Mouse (Mus musculus) intestine, embryonic 16.5 days (tissue): ENCODE measurements around the gene Dtx2. TPM values are rescaled to one million over a fixed set of nuclear protein-coding genes. Genes with fewer than 3 reads are reported as not detected.
A peak's percentile ranks its signal among the peaks of the same experiment; 100 is the strongest.

Source experiments
- ATAC-seq: fragments of 200-750 bp; cut with Nextera tagmentation; 2 replicates; pipeline ENCODE4 v1.8.0; 2017; ENCODE audit warnings: moderate TSS enrichment, moderate library complexity
- H3K27ac ChIP-seq: fragments of 300-500 bp; sonication (generic); 2 replicates; pipeline ENCODE4 v1.5.1; 2014; ENCODE audit warnings: mild to moderate bottlenecking, low read length
- H3K27me3 ChIP-seq: fragments of 300-500 bp; sonication (generic); replicated peaks from 2 replicates; pipeline ENCODE4 v1.6.1; 2014; ENCODE audit warnings: low read length, control low read depth, mixed read lengths; ENCODE audit not compliant: control insufficient read depth, insufficient read depth
- H3K36me3 ChIP-seq: fragments of 300-500 bp; sonication (generic); 2 replicates; pipeline ENCODE4 v1.6.1; 2014; ENCODE audit warnings: low read length, control low read depth; ENCODE audit not compliant: control insufficient read depth, insufficient read depth
- H3K4me1 ChIP-seq: fragments of 300-500 bp; sonication (generic); 2 replicates; pipeline ENCODE4 v1.6.1; 2014; ENCODE audit warnings: low read length, control low read depth, mixed read lengths; ENCODE audit not compliant: control insufficient read depth, insufficient read depth
- H3K4me2 ChIP-seq: fragments of 300-500 bp; sonication (generic); 2 replicates; pipeline ENCODE4 v1.6.1; 2014; ENCODE audit warnings: low read depth, low read length, control low read depth
- H3K4me3 ChIP-seq: fragments of 300-500 bp; sonication (generic); 2 replicates; pipeline ENCODE4 v1.5.1; 2014; ENCODE audit warnings: mild to moderate bottlenecking, low read length
- H3K9ac ChIP-seq: fragments of 300-500 bp; sonication (generic); 2 replicates; pipeline ENCODE4 v1.6.1; 2014; ENCODE audit warnings: low read depth, low read length
- H3K9me3 ChIP-seq: fragments of 300-500 bp; sonication (generic); 2 replicates; pipeline ENCODE4 v1.6.1; 2016; ENCODE audit warnings: low read length, control low read depth; ENCODE audit not compliant: control insufficient read depth
- WGBS: fragments of 180-500 bp; shearing (Covaris S2); extraction: QIAGEN DNeasy Blood & Tissue Kit; methylation state at CpG from one replicate; pipeline ENCODE4 v1.1.7; 2014; 5-methylcytosine and 5-hydroxymethylcytosine counted together
- polyA plus RNA-seq: library from polyadenylated mRNA; unstranded; fragments of >200 nt; fragmentation: Nextera tagmentation; extraction: Ambion mirVana; gene quantifications from 2 replicates; pipeline ENCODE4 v1.2.1, GENCODE M21; 2015

Gene Dtx2
- 20.6 and 21.6 TPM in 2 replicates for polyA plus RNA-seq

DNA sequence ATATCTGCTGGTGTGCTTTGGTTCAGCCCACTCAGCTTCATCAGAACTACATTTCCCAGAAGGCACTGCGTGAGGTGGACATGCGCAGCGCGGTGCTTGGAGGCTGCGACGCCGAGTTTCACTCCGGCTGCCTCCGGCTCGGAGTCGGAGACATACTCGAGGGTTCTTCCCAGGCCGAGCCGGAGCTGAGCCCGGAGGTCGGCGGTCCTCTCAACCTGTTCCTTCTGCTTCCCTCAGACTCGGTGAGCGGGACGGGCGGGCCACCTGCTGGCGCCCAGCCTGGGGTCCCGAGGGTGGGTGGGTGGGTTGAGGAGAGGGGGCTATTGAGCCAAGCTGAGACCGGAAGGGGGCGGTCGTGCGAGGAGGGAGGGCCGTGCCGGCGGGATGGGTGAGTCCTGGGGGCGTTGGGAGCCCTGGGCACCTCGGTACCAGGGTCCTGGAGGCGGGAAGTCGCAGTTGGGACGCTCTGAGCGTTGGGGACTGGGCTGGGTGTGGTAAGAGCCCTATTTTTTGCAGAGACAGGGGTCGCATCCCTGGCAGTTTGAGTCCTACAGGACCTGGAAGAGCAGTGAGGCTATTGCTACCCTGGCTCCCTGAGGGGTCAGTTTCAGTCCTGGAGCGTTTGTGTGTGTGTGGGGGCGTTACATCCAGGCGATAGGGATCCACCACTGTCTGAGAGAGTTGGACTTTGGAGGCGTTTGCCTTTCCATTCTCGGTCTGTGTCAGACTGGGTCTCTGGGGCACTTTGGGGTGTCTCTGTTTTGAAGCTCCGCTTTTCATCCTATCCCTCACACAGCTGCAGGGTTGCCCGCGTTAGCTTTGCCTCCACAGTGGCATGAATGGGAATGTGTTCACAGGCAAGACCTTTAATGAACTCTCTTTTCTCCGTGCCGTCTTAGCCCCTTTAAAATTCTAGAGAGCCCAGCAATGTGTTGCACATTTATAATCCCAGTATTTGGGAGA is at the start of gene Dtx2:
Gene Dtx2, plus strand, starts transcription at position 76 of the 963 bp plus-strand sequence.
- Histone ChIP-seq H3K27ac (peak within 1 kb of the TSS; percentile 85), H3K4me1 (peaks cover 6% of the 10 kb centered on the region), H3K4me2 (peak within 1 kb of the TSS; percentile 91), H3K9me3 (no peaks in the 10 kb centered on the region), H3K9ac (peak within 1 kb of the TSS; percentile 89), H3K4me3 (peak within 1 kb of the TSS; percentile 92), H3K36me3 (0 out of 2 replicates have a peak, but pooled peaks cover 5% of the 10 kb centered on the region), H3K27me3 (no peaks in the 10 kb centered on the region)
- peak; percentile 96 for ATAC-seq
- WGBS, result under 1% methylated on average over 47 of the region's 47 CpGs

DNA sequence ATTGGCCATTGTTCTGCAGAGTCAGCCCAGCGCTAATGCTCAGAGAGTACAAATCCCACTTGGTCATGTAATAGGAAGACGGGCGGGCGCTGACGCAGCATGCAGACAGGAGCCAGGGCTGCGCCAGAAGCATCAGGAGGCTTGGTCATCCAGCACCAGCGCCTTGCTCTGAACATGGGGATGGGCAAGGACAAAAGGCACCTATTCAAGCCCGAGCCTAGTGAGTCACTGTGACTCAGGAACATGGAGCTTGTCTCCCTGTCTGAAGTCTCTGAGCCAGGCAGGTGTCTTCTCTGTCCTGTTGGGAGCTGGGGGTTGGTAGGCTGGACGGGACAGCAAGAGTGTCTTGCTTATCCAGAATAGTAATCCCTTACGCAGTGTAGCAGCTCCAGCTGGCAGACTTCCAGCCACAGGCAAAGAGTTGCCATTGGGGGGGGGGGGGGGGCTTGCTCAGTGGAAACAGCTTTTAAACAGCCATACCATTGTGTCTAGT is 48.6 kb upstream of the Dtx2 start:
- Histone ChIP-seq H3K36me3 (no peaks in the 10 kb centered on the region), H3K9ac (no peak overlapping the region), H3K9me3 (no peaks in the 10 kb centered on the region), H3K4me1 (no peaks in the 10 kb centered on the region; the same call in 1 of the 2 replicates), H3K4me3 (no peak overlapping the region), H3K27me3 (no peaks in the 10 kb centered on the region), H3K4me2 (no peak overlapping the region), H3K27ac (no peak overlapping the region)
- WGBS, result 57% methylated on average over 10 of the region's 10 CpGs
- ATAC-seq, result no peak

DNA sequence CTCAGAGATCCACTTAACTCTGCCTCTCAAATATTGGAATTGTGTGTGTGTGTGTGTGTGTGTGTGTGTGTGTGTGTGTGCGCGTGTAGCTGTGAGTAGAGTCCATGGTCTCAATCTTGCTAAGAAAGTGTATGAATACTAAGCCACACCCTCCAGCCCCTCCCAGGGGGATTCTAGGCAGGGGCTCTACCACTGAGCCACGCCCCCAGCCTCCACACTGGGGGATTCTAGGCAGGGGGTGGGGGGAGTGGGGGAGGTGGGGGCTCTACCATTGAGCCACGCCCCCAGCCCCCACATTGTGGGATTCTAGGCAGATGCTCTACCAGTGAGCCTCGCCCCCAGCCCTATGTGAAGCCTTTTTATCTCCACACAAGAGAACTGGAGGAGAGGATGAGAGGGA is 48.0 kb upstream of the Dtx2 start:
- Histone ChIP-seq H3K9me3 (no peaks in the 10 kb centered on the region), H3K27me3 (no peaks in the 10 kb centered on the region), H3K9ac (no peak overlapping the region), H3K27ac (no peak overlapping the region), H3K4me2 (no peak overlapping the region), H3K4me3 (no peak overlapping the region), H3K4me1 (no peaks in the 10 kb centered on the region; the same call in 1 of the 2 replicates), H3K36me3 (no peaks in the 10 kb centered on the region)
- 82% methylated on average over 4 of the region's 5 CpGs for WGBS
- ATAC-seq, result no peak

- no peaks in the 10 kb centered on the region for H3K36me3 ChIP-seq
- no peaks in the 10 kb centered on the region; the same call in 1 of the 2 replicates for H3K4me1 ChIP-seq
- no peak overlapping the region for H3K4me3 ChIP-seq
- ATAC-seq, result peak; percentile 39; the same call in 1 of the 2 replicates
- H3K27ac ChIP-seq, result no peak overlapping the region
- WGBS, result 73% methylated on average over 11 of the region's 11 CpGs
- H3K27me3 ChIP-seq, result no peaks in the 10 kb centered on the region
- H3K9me3 ChIP-seq, result no peaks in the 10 kb centered on the region
- H3K4me2 ChIP-seq, result no peak overlapping the region
- H3K9ac ChIP-seq, result no peak overlapping the region
Measured at GRCm38 (mm10) chr5:135950710-135951412, 43.7 kb upstream of the Dtx2 start.

DNA sequence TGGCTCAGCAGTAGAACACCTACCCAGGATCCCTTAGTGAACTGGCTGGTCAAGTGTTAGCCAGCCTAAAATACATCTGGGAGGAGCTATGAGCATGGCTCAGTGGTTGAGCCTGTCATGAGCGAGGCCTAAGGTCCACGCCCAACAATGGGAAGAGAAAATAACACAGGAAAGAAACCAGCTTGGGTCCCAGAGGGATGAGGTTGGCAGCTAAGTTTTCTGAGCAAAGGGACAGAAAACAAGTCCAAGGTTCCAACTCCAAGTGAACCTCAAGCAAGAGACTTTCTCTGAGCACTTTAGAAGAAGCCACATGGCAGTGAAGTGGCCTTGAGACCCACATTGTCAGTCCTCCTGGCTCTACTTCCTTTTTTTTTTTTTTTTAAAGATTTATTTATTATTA is 42.9 kb upstream of the Dtx2 start:
- Histone ChIP-seq H3K4me2 (no peak overlapping the region), H3K27me3 (no peaks in the 10 kb centered on the region), H3K9me3 (no peaks in the 10 kb centered on the region), H3K27ac (no peak overlapping the region), H3K4me1 (peaks cover 2% of the 10 kb centered on the region; the same call in 1 of the 2 replicates), H3K36me3 (no peaks in the 10 kb centered on the region), H3K9ac (no peak overlapping the region), H3K4me3 (no peak overlapping the region)
- ATAC-seq, result no peak
- WGBS, result 94% methylated on average over 2 of the region's 2 CpGs

GRCm38 (mm10) chr5:135952830-135953229 is 41.8 kb upstream of the Dtx2 start:
- ATAC-seq, result no peak
- Histone ChIP-seq H3K4me1 (peaks cover 7% of the 10 kb centered on the region; the same call in 1 of the 2 replicates), H3K27me3 (no peaks in the 10 kb centered on the region), H3K4me2 (no peak overlapping the region), H3K4me3 (no peak overlapping the region), H3K9ac (no peak overlapping the region), H3K36me3 (no peaks in the 10 kb centered on the region), H3K9me3 (no peaks in the 10 kb centered on the region), H3K27ac (no peak overlapping the region)
- 80% methylated on average over 2 of the region's 2 CpGs for WGBS

DNA sequence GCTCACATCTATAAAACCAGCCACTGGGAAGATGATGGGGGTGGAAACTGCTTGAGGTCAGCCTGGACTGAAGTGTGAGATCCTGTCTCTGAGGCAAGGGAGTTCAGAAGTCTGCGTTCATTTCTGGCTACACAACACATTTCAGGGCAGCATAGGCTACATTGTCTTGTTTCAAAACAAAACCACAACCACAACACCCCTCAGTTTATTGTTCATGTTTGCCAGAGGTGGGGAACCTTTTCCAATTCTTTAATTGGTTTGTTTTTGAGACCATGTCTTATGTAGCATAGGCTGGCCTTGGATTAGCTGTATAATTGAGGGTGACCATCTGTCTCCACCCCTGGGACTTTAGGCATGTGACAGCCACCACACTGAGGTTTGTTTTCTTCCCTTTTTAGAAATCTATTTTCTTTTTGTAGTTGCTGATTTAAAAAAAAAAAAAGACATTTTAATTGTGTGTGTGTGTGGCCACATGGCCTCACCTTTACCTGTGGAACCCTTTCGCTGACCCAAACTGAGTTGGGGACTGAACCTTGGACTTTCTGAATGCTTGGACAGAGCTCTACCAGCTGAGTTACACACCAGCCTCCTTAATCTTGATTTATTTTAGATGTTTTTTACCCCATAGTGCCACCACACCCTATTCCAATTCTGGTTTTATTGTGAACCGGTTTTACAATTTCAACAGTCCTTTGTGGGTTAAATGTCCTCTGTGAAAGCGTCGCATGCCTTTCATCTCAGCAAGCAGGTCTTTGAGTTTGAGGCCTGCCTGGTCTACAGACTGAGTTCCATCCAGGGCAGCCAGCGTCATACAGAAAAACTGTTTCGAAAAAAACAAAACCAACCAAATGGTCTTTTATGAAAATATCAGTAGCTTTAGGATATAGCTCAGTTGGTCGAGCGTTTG is 38.0 kb upstream of the Dtx2 start:
- no peak for ATAC-seq
- Histone ChIP-seq H3K4me1 (peaks cover 14% of the 10 kb centered on the region), H3K27me3 (no peaks in the 10 kb centered on the region), H3K36me3 (no peaks in the 10 kb centered on the region), H3K4me2 (0 out of 2 replicates have a peak overlapping the region, but pooled peaks have one; percentile 50), H3K27ac (peak overlapping the region; percentile 90), H3K9me3 (no peaks in the 10 kb centered on the region), H3K9ac (0 out of 2 replicates have a peak overlapping the region, but pooled peaks have one; percentile 52), H3K4me3 (no peak overlapping the region)
- WGBS, result 79% methylated on average over 9 of the region's 9 CpGs

- H3K9me3 ChIP-seq, result no peaks in the 10 kb centered on the region
- H3K36me3 ChIP-seq, result no peaks in the 10 kb centered on the region
- peak overlapping the region; percentile 90 for H3K27ac ChIP-seq
- WGBS, result 8% methylated on average over 28 of the region's 28 CpGs
- peaks cover 16% of the 10 kb centered on the region for H3K4me1 ChIP-seq
- H3K9ac ChIP-seq, result peak overlapping the region; percentile 53
- H3K4me2 ChIP-seq, result peak overlapping the region; percentile 50
- no peaks in the 10 kb centered on the region for H3K27me3 ChIP-seq
- ATAC-seq, result peak; percentile 84
- peak overlapping the region; percentile 38 for H3K4me3 ChIP-seq
Measured at GRCm38 (mm10) chr5:135957207-135957974, 37.2 kb upstream of the Dtx2 start.
